Mouse (Mus musculus) hindbrain, embryonic 13.5 days (tissue): Measurements from ENCODE around the gene Mmp25. TPM values are rescaled to one million over a fixed set of nuclear protein-coding genes. Genes with fewer than 3 reads are reported as not detected.
A peak's percentile ranks its signal among the peaks of the same experiment; 100 is the strongest.

Source experiments
- ATAC-seq: fragments of 200-750 bp; cut with Nextera tagmentation; 2 replicates; pipeline ENCODE4 v1.8.0; 2017; ENCODE audit warnings: moderate TSS enrichment; ENCODE audit not compliant: low FRiP score
- H3K27ac ChIP-seq: fragments of 300-500 bp; sonication (generic); 2 replicates; pipeline ENCODE4 v1.5.1; 2015; ENCODE audit warnings: inconsistent platforms, mild to moderate bottlenecking, moderate library complexity
- H3K27me3 ChIP-seq: fragments of 300-500 bp; sonication (generic); 2 replicates; pipeline ENCODE4 v1.6.1; 2015; ENCODE audit warnings: mild to moderate bottlenecking, inconsistent platforms
- H3K36me3 ChIP-seq: fragments of 300-500 bp; sonication (generic); 2 replicates; pipeline ENCODE4 v1.6.1; 2015; ENCODE audit warnings: mild to moderate bottlenecking, inconsistent platforms
- H3K4me1 ChIP-seq: fragments of 300-500 bp; sonication (generic); replicated peaks from 2 replicates; pipeline ENCODE4 v1.6.1; 2015; ENCODE audit warnings: inconsistent platforms
- H3K4me2 ChIP-seq: fragments of 300-500 bp; sonication (generic); 2 replicates; pipeline ENCODE4 v1.6.1; 2015; ENCODE audit warnings: inconsistent platforms, mild to moderate bottlenecking, moderate library complexity
- H3K4me3 ChIP-seq: fragments of 300-500 bp; sonication (generic); 2 replicates; pipeline ENCODE4 v1.5.1; 2015; ENCODE audit warnings: mild to moderate bottlenecking, inconsistent platforms
- H3K9ac ChIP-seq: fragments of 300-500 bp; sonication (generic); 2 replicates; pipeline ENCODE4 v1.6.1; 2015; ENCODE audit warnings: mild to moderate bottlenecking, inconsistent platforms
- H3K9me3 ChIP-seq: fragments of 300-500 bp; sonication (generic); 2 replicates; pipeline ENCODE4 v1.6.1; 2016; ENCODE audit warnings: inconsistent platforms
- WGBS: fragments of 180-500 bp; shearing (Covaris S2); methylation state at CpG from one replicate; pipeline ENCODE4 v1.1.7; 2015; 5-methylcytosine and 5-hydroxymethylcytosine counted together
- polyA plus RNA-seq: library from polyadenylated mRNA; unstranded; fragments of >200 nt; fragmentation: Nextera tagmentation; extraction: Ambion mirVana; gene quantifications from 2 replicates; pipeline ENCODE4 v1.2.1, GENCODE M21; 2015

Mmp25 gene
- polyA plus RNA-seq, 1 experiment from 2014 or later: 1.7 TPM

- no peak for ATAC-seq
- peak overlapping the region; percentile 65; the same call in 1 of the 2 replicates for H3K9ac ChIP-seq
- H3K27ac ChIP-seq: no peak overlapping the region
- peaks cover 55% of the 10 kb centered on the region for H3K4me1 ChIP-seq
- no peaks in the 10 kb centered on the region for H3K9me3 ChIP-seq
- peaks cover 62% of the 10 kb centered on the region for H3K27me3 ChIP-seq
- H3K36me3 ChIP-seq: no peaks in the 10 kb centered on the region
- H3K4me2 ChIP-seq: peak overlapping the region; percentile 84
- 12% methylated on average over 15 of the region's 15 CpGs for WGBS
- peak overlapping the region; percentile 47 for H3K4me3 ChIP-seq
Measured at GRCm38 (mm10) chr17:23675564-23676281, 30.6 kb upstream of the Mmp25 start.

DNA sequence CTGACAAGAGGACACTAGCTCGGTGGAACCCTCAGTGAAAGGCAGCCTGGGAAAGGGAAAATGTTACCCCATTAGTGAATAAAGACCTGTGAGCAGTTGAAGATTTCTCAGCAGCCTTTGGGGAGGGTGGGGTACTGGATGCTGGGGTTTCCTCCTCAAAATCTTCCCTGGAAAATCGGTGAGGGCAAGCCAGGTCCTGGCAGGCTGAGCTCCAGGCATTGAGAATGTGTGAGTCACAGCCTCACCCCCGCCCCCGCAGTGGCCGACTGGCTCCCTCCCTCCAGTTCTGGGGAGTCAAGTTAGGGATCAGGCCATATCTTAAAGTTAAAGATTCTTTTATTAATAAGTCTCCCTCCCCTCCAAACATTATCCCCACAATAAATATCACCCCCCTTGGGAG is 30.1 kb upstream of the Mmp25 start:
- H3K4me2 ChIP-seq: peak overlapping the region; percentile 74
- 50% methylated on average over 5 of the region's 5 CpGs for WGBS
- H3K36me3 ChIP-seq: peaks cover 6% of the 10 kb centered on the region
- no peaks in the 10 kb centered on the region for H3K9me3 ChIP-seq
- H3K9ac ChIP-seq: peak overlapping the region; percentile 79; the same call in 1 of the 2 replicates
- H3K27ac ChIP-seq: no peak overlapping the region
- peaks cover 56% of the 10 kb centered on the region for H3K27me3 ChIP-seq
- ATAC-seq: no peak
- H3K4me1 ChIP-seq: peaks cover 55% of the 10 kb centered on the region
- peak overlapping the region; percentile 58; the same call in 1 of the 2 replicates for H3K4me3 ChIP-seq

DNA sequence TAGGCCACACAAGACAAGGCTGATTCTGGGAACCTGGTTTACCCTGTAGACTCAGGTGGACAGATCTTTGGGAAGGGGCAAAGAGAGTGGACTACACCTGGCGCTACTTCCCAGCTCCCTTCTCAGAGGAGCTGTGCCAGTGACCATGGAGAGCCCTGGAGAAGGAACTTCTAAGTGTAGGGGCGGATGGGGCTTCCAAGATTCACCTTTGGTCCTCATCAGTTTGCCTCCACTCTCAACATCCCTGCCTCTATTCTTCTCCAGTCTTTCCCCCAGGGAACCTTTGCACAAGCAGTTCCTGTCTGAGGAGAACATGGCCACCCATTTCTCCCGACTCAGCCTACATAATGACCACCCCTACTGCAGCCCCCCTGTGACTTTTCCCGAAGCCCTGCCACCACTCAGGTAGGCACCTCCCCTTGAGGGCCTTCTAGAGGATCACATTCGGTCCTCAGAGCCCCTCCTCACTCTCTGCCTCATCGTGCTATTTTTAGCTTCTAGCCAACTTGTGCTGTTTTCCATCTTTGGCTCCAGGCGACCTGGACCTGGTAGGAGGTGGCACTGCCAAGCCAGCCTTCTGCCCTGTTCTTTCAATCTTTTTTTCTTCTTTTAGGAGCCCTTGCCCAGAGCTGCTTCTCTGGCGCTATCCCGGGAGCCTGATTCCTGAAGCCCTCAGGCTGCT is 29.3 kb upstream of the Mmp25 start:
- WGBS: 46% methylated on average over 9 of the region's 9 CpGs

GRCm38 (mm10) chr17:23673424-23674073 is 28.5 kb upstream of the Mmp25 start, which contains the start of the genes Hcfc1r1 and Thoc6:
Gene Hcfc1r1, plus strand, starts transcription at chr17:23673596.
Gene Thoc6, minus strand, starts transcription at chr17:23673882.
- H3K9me3 ChIP-seq: no peaks in the 10 kb centered on the region
- H3K4me3 ChIP-seq: peak within 1 kb of the TSS; percentile 58
- peak within 1 kb of the TSS; percentile 90 for H3K27ac ChIP-seq
- peaks cover 40% of the 10 kb centered on the region for H3K27me3 ChIP-seq
- under 1% methylated on average over 45 of the region's 45 CpGs for WGBS
- peak; percentile 95 for ATAC-seq
- H3K36me3 ChIP-seq: peaks cover 22% of the 10 kb centered on the region
- H3K4me2 ChIP-seq: peak within 1 kb of the TSS; percentile 74
- H3K9ac ChIP-seq: peak within 1 kb of the TSS; percentile 79
- peaks cover 48% of the 10 kb centered on the region for H3K4me1 ChIP-seq

More for the DNA sequence above, 29.3 kb upstream of the Mmp25 start:
- Histone ChIP-seq H3K27me3 (peaks cover 49% of the 10 kb centered on the region), H3K9ac (peak overlapping the region; percentile 79), H3K9me3 (no peaks in the 10 kb centered on the region), H3K4me2 (peak overlapping the region; percentile 74), H3K4me3 (peak overlapping the region; percentile 58), H3K36me3 (peaks cover 13% of the 10 kb centered on the region), H3K27ac (peak overlapping the region; percentile 90), H3K4me1 (peaks cover 52% of the 10 kb centered on the region)
- ATAC-seq: no peak

GRCm38 (mm10) chr17:23672761-23673160 is 27.7 kb upstream of the Mmp25 start:
- Histone ChIP-seq H3K9me3 (no peaks in the 10 kb centered on the region), H3K27me3 (peaks cover 32% of the 10 kb centered on the region), H3K4me2 (peak overlapping the region; percentile 74), H3K4me3 (peak overlapping the region; percentile 58), H3K9ac (peak overlapping the region; percentile 79; the same call in 1 of the 2 replicates), H3K27ac (no peak overlapping the region), H3K36me3 (peaks cover 30% of the 10 kb centered on the region), H3K4me1 (peaks cover 48% of the 10 kb centered on the region)
- ATAC-seq: 0 out of 2 replicates have a peak, but pooled peaks have one; percentile 0
- WGBS: 71% methylated on average over 3 of the region's 3 CpGs

- Histone ChIP-seq H3K27me3 (peaks cover 21% of the 10 kb centered on the region), H3K4me1 (peaks cover 37% of the 10 kb centered on the region), H3K9me3 (no peaks in the 10 kb centered on the region), H3K27ac (no peak overlapping the region), H3K4me3 (no peak overlapping the region), H3K9ac (no peak overlapping the region), H3K36me3 (peaks cover 42% of the 10 kb centered on the region), H3K4me2 (no peak overlapping the region)
- WGBS: 96% methylated on average over 3 of the region's 3 CpGs
- ATAC-seq: no peak
Measured at GRCm38 (mm10) chr17:23671519-23671918, 26.4 kb upstream of the Mmp25 start.

DNA sequence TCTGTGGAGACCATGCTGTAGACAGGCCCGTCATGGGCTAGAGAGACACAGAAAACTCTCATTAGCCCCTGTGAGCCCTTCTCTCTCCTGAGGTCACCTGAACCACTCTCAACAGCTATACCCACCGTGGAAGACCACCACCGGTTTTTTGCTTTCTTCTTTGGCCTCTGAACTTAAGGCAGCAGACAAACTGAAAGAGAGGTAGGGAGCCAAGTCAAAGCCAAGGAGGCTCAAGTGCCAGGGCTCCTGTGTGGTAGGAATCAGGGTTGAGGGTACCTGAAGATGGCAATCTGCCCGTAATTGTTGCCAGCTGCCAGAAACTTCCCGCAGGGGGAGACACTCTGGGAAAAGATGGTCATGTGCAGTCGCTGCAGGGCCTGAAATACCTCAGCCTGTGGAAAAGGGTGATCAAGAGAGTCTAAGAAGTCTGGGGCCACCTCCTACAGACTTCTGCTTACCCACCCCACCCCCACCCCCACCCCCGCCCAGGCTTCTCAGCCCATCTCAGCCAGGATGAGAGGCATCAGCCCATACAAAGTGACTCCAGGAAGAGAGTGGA is 25.5 kb upstream of the Mmp25 start:
- peaks cover 27% of the 10 kb centered on the region for H3K4me1 ChIP-seq
- no peaks in the 10 kb centered on the region for H3K9me3 ChIP-seq
- peaks cover 49% of the 10 kb centered on the region for H3K36me3 ChIP-seq
- peaks cover 12% of the 10 kb centered on the region for H3K27me3 ChIP-seq
- ATAC-seq: no peak
- no peak overlapping the region for H3K9ac ChIP-seq
- H3K4me2 ChIP-seq: no peak overlapping the region
- H3K4me3 ChIP-seq: no peak overlapping the region
- no peak overlapping the region for H3K27ac ChIP-seq
- 92% methylated on average over 7 of the region's 7 CpGs for WGBS

DNA sequence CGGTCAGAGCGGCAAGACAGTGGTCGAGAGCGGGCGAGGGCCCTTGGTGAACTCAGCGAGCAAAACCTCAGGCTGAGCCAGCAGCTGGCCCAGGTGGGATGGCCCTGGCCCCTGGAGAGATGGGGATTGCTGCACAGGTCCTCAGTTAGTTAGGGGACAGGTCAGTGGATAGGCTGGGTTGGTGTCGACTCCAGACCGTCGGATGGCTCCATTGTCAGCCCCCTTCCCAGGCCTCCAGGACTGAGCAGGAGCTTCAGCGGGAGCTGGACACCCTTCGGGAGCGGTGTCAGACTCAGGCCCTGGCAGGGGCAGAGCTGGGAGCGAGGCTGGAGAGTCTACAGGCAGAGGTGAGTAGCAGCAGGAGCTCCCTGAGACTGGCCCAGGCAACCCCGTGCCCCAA is 20.4 kb upstream of the Mmp25 start:
- no peak overlapping the region for H3K4me3 ChIP-seq
- WGBS: 81% methylated on average over 14 of the region's 14 CpGs
- peaks cover 47% of the 10 kb centered on the region for H3K36me3 ChIP-seq
- no peak overlapping the region for H3K27ac ChIP-seq
- no peaks in the 10 kb centered on the region for H3K9me3 ChIP-seq
- no peak for ATAC-seq
- peaks cover 33% of the 10 kb centered on the region for H3K27me3 ChIP-seq
- H3K9ac ChIP-seq: no peak overlapping the region
- no peak overlapping the region for H3K4me2 ChIP-seq
- H3K4me1 ChIP-seq: peaks cover 4% of the 10 kb centered on the region; the same call in 1 of the 2 replicates

DNA sequence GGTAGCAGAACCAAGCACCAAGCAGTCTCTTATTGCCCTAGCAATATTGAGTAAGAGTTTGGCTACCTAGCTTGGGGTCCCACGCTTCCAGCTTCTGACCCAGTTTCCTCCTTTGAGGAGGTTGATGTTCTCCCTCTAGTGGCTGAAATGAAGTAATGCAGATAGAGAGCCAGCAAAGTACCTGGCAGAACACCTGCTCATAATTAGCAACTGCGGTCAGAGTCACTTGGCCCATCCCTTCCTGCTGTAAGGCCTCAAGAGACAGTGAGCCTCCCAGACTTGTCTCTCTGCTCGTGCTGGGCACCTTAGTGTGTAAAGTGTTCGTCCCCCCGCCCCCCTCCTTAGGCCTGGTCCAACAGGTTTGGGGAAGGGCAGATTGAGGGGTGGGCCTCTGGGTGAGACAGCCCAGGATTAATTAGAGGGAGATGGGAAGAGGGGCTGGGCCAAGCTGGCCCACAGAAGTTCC is 19.5 kb upstream of the Mmp25 start:
- Histone ChIP-seq H3K9ac (no peak overlapping the region), H3K4me3 (no peak overlapping the region), H3K9me3 (no peaks in the 10 kb centered on the region), H3K4me1 (peaks cover 8% of the 10 kb centered on the region; the same call in 1 of the 2 replicates), H3K36me3 (peaks cover 38% of the 10 kb centered on the region), H3K4me2 (no peak overlapping the region), H3K27me3 (peaks cover 42% of the 10 kb centered on the region), H3K27ac (no peak overlapping the region)
- ATAC-seq: peak; percentile 39; the same call in 1 of the 2 replicates
- 14% methylated on average over 5 of the region's 5 CpGs for WGBS

DNA sequence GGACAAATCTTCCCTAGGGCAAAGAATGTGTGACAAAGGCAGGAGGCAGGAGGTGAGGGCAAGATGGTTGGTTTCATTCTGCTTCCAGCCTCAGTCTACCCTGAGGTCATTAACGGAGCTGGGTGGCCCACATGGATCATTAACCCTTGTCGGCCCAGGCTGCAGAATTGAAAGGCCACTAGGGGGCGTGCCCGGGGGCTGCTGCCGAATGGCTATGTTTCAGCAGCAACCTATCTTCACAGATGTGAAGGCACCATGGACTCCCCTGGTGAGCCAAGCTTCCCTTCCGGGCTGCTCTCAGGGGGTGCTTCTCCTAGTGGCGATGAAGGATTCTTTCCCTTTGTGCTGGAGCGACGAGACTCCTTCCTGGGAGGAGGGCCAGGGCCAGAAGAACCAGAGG is 16.4 kb upstream of the Mmp25 start:
- 3% methylated on average over 9 of the region's 9 CpGs for WGBS
- Histone ChIP-seq H3K9ac (no peak overlapping the region), H3K36me3 (peaks cover 7% of the 10 kb centered on the region), H3K4me3 (no peak overlapping the region), H3K9me3 (no peaks in the 10 kb centered on the region), H3K27ac (no peak overlapping the region), H3K27me3 (peaks cover 61% of the 10 kb centered on the region), H3K4me1 (peaks cover 8% of the 10 kb centered on the region; the same call in 1 of the 2 replicates), H3K4me2 (no peak overlapping the region)
- no peak for ATAC-seq

DNA sequence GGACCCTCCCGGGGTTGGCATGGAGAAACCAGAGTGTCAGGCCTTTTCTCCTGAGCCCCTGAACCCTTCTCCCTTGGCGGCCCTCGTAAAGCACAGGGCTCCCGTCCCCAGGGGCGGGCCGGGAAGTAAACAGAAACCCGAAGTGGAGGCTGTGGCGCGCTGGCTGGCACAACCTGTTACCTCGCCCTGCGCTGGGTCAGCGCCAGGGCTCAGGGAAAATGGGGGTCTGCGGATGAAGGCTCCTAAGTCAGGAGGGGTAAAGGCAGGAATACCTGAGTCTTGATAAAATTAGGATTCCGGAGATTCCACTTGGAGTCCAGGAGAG is 15.8 kb upstream of the Mmp25 start:
- Histone ChIP-seq H3K4me3 (0 out of 2 replicates have a peak overlapping the region, but pooled peaks have one; percentile 5), H3K36me3 (peaks cover under 1% of the 10 kb centered on the region; the same call in 1 of the 2 replicates), H3K4me1 (peaks cover 8% of the 10 kb centered on the region; the same call in 1 of the 2 replicates), H3K4me2 (no peak overlapping the region), H3K27me3 (peaks cover 61% of the 10 kb centered on the region), H3K9ac (no peak overlapping the region), H3K27ac (no peak overlapping the region), H3K9me3 (no peaks in the 10 kb centered on the region)
- 6% methylated on average over 14 of the region's 14 CpGs for WGBS
- no peak for ATAC-seq
